Mouse (Mus musculus) adrenal gland (tissue): ENCODE measurements around the gene Tm7sf2.
"Not testable (repeated sequence)": the region's sequence is repeated elsewhere in the genome, so short reads cannot be mapped to it uniquely, and the experiment has no call there.

Experiments
- intact Hi-C: fragments of 180-260 bp; cut with DNase I; formaldehyde crosslinking; loops from one replicate; pipeline ENCODE4 v1.15.1; 2025

Gene Tm7sf2

DNA sequence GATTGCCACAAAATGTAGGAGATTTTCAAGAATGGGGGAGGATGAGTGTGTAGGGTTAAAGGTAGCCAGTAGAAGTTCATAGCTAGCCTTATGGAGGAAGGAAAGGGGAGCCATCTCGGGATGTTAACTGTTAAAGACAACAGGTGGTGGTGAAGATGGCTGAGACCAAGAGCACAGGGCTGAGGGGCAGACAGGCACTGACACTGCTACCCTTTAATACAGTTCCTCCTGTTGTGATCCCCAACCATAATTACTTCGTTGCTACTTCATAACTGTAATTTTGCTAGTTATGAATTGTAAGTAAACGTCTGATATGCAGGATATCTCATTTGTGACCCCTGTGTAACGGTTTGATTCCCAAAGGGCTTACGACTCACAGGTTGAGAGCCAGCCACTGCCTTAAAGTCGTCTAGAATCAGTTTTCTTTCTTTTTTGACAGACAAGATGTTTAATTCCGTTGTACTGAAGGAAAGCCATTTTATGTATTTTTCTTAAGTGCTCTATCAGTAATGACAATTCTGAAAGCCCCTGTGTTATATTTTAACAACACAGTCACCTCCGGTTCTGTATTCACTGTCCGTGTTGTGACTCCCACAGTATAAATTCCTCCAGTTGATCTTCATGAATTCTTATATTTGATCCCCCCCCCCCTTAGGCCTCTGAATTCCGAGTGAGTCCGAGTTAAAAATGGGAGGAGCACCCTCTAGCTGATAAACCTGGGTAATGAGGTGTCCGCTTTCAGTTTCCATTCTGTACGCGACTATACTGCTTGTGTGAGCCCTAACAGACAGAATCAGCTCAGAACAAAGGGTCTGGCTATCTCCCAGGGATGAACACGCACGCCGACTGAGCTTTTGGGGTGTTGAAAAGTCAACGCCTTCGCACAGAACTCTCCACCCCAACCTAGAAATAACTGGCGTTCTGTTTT lies 22.5 kb downstream of the Tm7sf2 start:
- intact Hi-C loops = no loop called here

DNA sequence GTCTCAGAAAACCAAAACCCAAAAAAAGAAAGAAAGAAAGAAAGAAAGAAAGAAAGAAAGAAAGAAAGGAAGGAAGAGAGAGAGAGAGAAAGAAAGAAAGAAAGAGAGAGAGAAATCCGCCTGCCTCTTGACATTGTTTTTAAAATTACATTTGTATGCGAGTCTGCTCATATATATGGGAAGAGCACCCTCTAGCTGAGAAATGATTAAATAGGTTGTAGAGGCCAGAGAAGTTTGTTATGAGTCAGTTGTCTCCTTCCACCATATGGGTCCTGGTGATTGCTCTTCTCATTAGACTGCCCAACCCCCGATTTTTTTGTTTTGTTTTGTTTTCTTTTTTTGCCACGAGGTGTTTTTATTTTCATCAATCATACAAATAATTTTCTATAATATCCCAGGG lies 24.1 kb downstream of the Tm7sf2 start:
- intact Hi-C loops = not testable (repeated sequence)

DNA sequence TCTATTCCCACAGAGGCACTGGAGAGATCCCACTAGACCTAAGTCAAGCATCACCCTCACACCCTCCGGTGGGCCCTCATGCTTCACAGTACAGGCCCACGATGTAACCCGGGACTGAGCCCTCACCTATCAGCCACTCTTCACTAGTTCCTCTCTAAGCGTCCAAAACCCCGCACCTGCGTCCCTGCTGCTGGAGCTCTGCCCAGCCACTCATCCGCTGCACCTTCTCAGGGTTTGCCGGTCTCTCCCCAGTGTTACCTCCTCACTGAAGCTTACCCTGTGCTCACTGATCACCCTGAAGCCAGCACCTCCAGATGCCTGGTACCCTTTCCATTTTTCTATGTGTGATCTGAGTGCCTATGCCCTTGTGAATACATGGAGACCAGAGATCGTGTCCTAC lies 25.9 kb downstream of the Tm7sf2 start:
- intact Hi-C loops = no loop called here

DNA sequence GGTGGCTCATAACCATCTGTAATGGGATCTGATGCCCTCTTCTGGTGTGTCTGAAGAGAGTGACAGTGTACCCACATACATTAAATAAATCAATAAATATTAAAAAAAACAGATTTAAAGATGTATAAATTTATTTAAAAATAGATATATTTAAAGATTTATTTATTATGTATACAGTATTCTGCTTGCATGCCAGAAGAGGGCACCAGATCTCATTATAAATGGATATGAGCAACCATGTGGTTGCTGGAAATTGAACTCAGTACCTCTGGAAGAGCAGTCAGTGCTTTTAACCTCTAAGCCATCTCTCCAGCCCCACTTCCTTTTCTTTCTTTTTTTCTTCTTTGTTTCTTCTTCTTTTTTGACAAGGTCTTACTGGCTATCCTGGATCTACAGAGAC lies 28.2 kb downstream of the Tm7sf2 start:
- intact Hi-C loops = no loop called here

DNA sequence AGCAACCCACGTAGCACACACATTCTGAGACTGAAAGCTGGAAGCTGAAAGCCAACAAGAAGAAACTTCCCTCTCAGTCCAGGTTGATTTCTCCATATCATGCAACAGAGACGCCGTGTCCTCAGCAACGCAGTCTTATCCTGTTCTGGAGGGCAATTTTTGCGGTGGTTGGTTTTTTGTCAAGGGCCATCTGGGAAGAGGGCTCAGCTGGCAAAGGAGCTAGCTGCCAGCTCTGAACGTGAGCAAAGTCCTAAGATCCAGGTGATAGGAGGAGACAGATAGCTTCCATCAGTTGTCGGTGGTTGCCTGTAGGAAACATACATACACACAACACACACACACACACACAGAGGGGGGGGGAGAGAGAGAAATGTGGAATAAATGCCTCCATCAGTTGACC lies 29.8 kb downstream of the Tm7sf2 start:
- intact Hi-C loops = no loop called here

DNA sequence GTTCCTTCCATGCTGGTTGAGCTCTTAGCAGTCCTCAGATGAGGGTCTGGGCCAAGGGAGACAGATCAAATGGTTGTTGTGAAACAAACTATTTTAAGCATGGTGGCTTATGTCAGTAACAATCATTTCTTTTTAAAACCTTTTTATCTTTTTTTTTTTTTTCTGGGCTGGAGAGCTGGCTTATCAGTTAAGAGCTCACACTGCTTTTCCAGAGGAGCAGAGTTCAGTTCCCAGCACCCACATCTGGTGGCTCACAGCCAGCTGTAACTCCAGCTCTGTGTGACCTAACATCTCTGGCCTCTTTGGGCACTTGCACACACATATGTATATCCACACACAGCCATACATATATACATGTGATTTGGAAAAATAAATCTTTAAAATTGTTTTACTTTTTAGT lies 30.5 kb downstream of the Tm7sf2 start:
- intact Hi-C loops = no loop called here

DNA sequence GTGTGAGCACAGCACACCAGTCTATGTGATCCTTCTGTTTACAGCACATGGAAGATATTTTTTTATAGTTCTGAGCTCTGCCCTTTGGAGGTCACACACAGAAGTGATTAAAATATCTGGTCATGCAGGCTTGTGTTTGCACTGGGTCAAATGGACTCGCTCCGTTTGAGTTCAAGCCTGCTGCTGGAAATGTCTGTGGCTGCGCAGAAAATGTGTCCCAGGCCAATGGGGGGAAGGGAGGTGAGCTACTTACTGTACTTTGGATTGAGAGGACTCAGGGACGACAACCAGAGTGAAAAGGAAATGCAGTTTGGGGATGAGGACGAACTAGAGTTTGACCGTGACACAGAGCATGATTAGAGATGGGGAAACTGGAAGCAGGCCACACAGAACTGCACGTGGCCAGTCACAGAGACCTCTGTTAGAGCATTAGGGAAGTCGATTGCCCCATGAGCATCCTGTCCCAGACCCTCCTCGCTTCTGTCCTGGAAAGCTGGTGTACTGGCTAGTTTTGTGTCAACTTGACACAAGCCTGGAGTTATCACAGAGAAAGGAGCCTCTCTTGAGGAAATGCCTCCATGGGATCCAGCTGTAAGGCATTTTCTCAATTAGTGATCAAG lies 32.1 kb downstream of the Tm7sf2 start:
- intact Hi-C loops = no loop called here

DNA sequence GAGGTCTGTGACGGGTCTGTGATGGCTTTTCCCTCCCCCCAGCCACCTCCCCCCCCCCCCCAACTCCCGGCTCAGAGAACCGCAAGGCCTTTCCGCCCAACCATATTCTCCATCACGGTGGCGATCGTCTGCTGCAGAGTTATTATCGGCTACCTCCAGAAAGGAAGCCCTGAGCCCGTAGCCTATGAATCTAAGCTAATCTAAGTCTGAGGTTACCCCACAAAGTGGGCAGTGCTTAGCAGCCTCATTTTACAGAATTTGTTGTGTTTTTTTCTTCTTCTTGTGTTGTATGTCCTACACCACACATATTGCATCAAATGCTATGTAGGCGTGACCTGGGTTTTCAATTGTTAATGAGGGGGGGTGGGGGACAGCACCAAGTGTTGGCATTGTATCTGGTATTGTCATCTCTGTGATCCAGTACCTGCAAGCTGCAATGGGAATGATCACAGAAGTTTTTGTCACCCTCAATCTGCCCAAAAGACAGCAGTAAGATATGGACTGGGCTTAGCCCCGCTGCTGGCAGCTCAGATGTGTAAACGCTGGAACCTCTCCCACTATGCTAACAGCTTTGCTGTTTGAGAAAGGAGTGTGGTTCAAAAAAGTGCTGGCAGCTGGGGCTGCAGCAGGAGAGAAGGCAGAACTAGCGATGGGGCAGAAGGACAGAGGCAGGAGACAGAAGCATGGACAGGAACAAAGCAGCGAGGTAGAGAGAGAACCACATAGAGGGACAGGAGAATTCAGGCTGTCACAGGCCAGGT lies 37.5 kb downstream of the Tm7sf2 start:
- intact Hi-C loops = no loop called here

DNA sequence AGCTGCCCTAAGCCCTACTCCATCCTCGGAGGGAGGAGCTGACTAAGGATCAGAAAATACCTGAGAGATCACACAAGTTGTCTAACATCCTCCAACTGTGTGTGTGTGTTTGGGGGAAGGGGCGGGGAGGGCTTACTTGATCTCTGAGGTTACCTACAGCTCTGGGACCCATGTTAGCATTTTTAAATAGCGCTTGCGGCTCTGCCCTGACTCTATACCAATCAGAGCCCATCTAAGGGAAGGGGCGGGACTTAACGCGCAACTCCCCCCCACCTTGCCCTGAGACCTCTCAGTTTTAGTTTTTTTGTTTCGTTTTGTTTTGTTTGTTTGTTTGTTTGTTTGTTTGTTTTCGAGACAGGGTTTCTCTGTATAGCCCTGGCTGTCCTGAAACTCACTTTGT lies 38.7 kb downstream of the Tm7sf2 start:
- intact Hi-C loops = no loop called here

DNA sequence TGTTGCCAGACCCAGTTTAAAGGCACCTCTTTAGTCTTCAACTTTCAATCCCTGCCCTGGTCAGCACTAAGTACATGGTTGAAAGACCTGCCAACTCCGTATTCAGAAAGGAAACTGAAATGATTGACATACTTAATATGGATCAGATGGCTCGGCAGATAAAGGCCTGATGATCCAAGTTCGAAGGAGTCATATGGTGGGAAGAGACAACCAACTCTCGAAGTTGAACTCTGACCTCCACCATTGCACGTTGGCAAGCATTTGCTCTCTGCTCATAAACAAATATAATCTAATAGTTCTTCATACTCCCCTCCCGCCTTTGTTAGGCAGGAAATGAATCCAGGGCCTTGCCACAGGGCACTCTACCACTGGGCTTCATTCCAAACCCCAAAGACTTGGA lies 39.2 kb downstream of the Tm7sf2 start:
- intact Hi-C loops = no loop called here

DNA sequence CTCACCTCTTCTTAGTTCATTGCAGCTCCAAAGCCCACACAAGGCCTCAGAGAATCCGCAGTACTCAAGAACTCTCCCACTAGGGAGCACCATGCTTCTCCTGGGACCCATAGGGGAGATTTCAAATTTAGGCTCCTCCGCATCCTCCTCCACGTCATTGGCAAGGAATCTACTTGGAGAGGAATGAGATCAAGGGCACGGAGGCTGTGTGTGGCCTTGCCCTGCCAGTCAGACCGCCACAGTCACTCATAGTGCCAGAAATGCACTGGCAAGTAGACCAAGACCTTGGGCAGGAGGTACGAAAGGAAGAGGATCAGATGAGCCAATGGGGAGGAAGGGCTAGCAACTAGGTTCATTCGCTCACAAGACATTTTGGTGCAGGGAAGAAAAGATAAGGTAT lies 44.2 kb downstream of the Tm7sf2 start:
- intact Hi-C loops = no loop called here

DNA sequence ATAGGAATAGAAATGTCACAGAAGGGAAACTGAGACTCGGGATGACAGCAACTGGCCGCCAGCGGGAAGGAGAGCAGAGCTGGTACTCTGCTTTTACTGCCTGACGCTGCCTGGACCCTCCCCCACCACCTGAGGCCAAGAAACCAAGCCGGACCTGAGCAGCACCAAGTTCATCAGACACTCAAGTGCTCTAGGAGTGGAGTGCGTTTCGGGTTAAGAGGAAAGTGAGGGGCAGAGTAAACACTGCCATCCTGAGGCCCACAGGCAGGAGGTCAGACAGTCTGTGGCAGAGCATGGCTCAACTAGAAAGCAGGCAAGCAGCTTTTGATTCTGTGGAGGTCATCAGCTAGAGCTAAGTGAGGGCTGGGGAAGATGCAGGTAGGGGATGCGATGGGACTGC lies 45.1 kb downstream of the Tm7sf2 start:
- intact Hi-C loops = no loop called here

DNA sequence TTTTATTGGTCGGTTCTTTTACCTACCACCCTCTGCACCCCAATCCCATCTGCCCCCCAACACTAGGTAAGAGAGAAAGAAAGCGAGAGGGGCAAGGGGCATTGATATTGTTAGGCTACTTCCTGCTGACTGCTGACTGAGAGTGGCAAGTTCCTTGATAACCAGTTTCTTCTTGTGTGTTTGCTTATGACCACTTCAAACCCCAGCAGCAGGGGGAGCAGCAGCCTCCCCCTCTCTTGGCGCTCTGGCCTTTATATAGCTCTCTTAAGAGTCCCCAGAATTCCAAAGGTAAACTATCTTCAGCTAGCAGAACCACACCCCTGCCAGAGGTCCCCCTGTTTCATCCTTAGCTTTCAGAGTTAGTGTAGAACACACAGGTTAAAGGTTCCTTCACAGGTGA lies 47.9 kb downstream of the Tm7sf2 start:
- intact Hi-C loops = no loop called here

DNA sequence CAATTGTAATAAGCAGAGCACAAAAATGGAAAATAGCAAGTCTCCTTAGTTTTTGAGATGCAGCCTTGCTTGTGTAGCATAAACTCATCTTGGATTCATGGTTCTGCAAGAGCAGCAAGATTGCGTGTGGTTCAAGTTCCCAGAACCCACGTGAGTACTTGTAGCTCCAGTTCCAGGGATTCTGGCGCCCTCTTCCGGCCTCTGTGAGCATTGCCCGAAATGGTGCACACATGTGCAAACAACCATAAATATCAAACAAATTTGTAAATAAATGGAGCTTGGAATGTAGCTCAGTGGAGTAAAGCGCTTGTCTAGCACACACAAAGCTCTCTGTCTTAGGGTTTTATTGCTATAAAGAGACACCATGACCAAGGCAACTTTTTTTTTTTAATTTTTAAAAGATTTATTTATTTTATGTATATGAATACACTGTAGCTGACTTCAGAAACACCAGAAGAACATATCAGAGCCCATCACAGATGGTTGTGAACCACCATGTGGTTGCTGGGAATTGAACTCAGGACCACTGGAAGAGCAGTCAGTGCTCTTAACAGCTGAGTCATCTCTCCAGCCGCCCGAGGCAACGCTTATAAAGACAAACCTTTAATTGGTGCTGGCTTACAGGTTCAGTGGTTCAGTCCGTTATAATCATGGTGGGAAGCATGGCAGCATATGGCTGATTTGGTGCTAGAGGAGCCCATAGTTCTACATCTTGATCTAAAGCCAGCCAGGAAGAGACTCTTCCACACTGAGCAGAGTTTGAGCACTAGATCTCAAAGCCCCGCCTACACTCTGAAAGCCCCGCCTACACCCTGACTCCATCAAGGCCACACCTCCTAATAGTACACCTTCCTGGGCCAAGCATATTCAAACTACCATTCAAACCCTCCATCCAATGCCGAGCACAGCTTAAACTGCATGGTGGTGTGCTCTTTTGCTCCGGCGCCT lies 49.8 kb downstream of the Tm7sf2 start:
- intact Hi-C loops = loop anchor here (1.0 to 5.0 kb wide), 2 partner anchors 36 to 53 kb away; no protein-coding TSS in a partner anchor

DNA sequence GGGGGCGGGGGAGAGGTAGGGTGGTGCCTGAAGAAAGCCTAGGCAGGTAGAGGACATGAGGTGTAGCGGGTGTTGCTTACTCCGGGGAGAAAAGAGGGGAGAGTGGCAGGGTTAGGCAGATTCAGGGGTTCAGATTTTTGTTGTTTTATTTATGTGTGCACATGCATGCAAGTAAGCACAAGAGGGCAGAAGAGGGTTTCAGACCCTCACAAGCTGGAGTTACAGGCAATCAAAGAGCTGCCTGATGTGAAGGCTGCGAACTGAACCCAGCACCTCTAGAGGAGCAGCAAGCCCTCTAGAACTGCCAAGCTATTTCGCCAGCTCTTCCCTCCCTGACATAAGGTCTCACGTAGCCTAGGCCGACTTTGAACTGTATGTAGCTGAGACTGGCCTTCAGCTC lies 51.6 kb downstream of the Tm7sf2 start:
- intact Hi-C loops = loop anchor here (5.0 kb wide), 1 partner anchor 34 kb away; no protein-coding TSS in a partner anchor

DNA sequence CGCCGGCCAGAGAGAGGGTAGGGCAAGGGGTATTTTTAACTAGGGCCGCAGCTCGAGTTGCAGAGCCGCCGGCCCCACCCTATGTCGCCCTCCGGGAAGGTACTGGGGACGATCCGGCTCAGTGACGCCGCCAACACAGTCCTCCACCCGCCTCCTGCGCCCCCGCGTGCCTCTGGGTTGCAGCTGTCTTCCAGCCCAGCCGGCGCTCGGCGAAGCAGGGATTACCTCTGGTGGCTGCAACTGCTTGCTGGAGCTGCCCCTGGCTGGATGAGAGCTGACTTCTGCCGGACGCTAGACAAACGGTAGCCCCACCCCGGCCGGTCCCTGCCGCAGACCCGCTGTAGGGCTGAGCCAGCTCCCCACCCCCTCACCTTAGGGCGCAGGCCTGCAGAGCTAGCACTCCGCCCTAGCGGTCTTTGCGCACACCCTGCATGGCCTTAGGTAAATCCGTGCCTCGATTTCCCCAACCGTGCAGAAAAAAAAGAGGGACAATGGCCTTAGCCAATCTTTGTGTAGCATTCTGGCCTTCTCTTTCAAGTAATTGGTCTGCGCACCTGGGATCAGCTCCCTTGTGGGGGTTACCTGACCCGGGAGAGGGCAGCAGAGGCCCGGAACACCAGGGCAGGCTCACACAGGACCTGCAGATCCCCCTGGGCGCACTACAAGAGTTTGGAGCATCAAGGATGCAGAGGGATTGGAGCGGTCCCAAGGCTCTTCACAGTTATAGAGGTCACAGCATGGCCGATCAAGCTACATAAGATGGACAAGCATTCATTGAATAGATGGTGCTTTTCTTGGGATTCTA lies 52.5 kb downstream of the Tm7sf2 start, which contains the start of gene Capn1:
Gene Capn1 (minus strand): TSS at position 387 of the 805 bp plus-strand sequence.
- intact Hi-C loops = loop anchor here (5.0 kb wide), 1 partner anchor 33 kb away; no protein-coding TSS in a partner anchor

DNA sequence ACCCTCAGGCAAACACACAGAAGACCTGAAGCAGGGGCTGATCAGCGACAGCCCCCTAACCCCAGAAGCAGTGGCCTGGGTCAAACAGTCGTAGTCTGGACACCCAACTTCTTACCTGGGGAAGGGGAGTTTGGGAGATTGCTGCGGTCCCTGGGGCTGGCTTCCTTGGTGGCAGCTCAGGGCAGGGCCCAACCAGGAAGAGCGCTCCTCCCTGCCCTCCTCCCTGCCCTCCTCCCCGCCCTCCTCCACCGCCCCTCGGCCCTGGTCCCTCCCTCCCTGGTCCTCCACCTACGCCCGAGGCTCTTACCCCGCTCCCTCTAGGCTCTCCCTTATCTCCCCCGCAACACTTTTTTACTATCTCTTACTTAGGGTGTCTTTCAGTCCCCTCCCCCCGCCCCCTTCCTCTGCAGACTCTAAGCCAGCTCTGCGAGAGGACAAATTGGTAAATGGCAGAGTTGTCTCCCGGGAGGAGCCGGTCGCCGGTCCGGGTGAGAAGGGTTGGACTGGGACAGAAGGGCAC lies 53.1 kb downstream of the Tm7sf2 start:
- intact Hi-C loops = loop anchor here (5.0 kb wide), 1 partner anchor 33 kb away; no protein-coding TSS in a partner anchor

DNA sequence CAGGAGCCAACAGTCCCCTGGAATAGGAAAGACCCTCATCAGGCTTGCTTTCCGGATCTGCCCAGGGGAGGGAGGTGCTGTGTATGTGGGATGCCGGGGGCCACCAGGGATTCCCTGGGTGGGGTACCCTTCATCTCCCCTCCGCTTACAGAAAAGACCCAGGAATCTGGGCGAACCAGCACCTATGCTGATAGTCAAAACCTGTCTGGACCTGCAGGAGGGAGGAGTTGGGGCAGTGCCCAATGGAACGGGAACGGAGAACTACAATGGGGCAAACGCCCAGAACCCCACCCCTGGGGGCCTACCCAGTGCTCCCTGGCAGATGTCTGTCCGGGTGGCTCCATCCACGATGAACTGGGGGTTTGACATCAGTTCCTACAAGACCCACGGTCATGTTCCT lies 54.5 kb downstream of the Tm7sf2 start:
- intact Hi-C loops = no loop called here
